Mouse (Mus musculus) forebrain, embryonic 15.5 days (tissue): ENCODE measurements around the gene Gria1. TPM values are rescaled to one million over a fixed set of nuclear protein-coding genes. Genes with fewer than 3 reads are reported as not detected.

Experiments
- ATAC-seq: fragments of 200-750 bp; cut with Nextera tagmentation; replicated peaks from 2 replicates; pipeline ENCODE4 v1.8.0; 2017; ENCODE audit warnings: mild to moderate bottlenecking, moderate TSS enrichment, moderate library complexity
- H3K27ac ChIP-seq: fragments of 300-500 bp; sonication (generic); replicated peaks from 2 replicates; pipeline ENCODE4 v1.5.1; 2015; ENCODE audit warnings: mild to moderate bottlenecking, inconsistent platforms
- H3K27me3 ChIP-seq: fragments of 300-500 bp; sonication (generic); 2 replicates; pipeline ENCODE4 v1.6.1; 2015; ENCODE audit warnings: inconsistent platforms
- H3K36me3 ChIP-seq: fragments of 300-500 bp; sonication (generic); 2 replicates; pipeline ENCODE4 v1.6.1; 2015; ENCODE audit warnings: mild to moderate bottlenecking, inconsistent platforms
- H3K4me1 ChIP-seq: fragments of 300-500 bp; sonication (generic); 2 replicates; pipeline ENCODE4 v1.6.1; 2015; ENCODE audit warnings: inconsistent platforms
- H3K4me2 ChIP-seq: fragments of 300-500 bp; sonication (generic); replicated peaks from 2 replicates; pipeline ENCODE4 v1.6.1; 2015; ENCODE audit warnings: mild to moderate bottlenecking, inconsistent platforms
- H3K4me3 ChIP-seq: fragments of 300-500 bp; sonication (generic); 2 replicates; pipeline ENCODE4 v1.5.1; 2015; ENCODE audit warnings: mild to moderate bottlenecking, inconsistent platforms
- H3K9ac ChIP-seq: fragments of 300-500 bp; sonication (generic); replicated peaks from 2 replicates; pipeline ENCODE4 v1.6.1; 2015; ENCODE audit warnings: mild to moderate bottlenecking, inconsistent platforms
- H3K9me3 ChIP-seq: fragments of 300-500 bp; sonication (generic); 2 replicates; pipeline ENCODE4 v1.6.1; 2016; ENCODE audit warnings: inconsistent platforms
- WGBS: fragments of 180-500 bp; shearing (Covaris S2); methylation state at CpG from one replicate; pipeline ENCODE4 v1.1.7; 2015; ENCODE audit warnings: mixed read lengths; 5-methylcytosine and 5-hydroxymethylcytosine counted together
- polyA plus RNA-seq: library from polyadenylated mRNA; unstranded; fragments of >200 nt; fragmentation: Nextera tagmentation; extraction: Ambion mirVana; gene quantifications from 2 replicates; pipeline ENCODE4 v1.2.1, GENCODE M21; 2015

The Gria1 gene
- polyA plus RNA-seq, 1 experiment from 2014 or later = 60.6 TPM

GRCm38 (mm10) chr11:57013464-57014190 is 2.4 kb downstream of the Gria1 start:
- 67% methylated on average over 9 of the region's 9 CpGs for WGBS
- Histone ChIP-seq H3K4me3 (peak overlapping the region; percentile 52), H3K36me3 (no peaks in the 10 kb centered on the region), H3K4me2 (peak overlapping the region; percentile 53), H3K4me1 (peaks cover 26% of the 10 kb centered on the region), H3K27ac (no peak overlapping the region), H3K9ac (peak overlapping the region; percentile 54), H3K27me3 (no peaks in the 10 kb centered on the region), H3K9me3 (no peaks in the 10 kb centered on the region)
- no peak for ATAC-seq

- H3K9ac ChIP-seq = no peak overlapping the region
- H3K4me3 ChIP-seq = peak overlapping the region; percentile 52
- H3K4me1 ChIP-seq = peaks cover 26% of the 10 kb centered on the region
- no peaks in the 10 kb centered on the region for H3K36me3 ChIP-seq
- ATAC-seq = no peak
- 71% methylated on average over 6 of the region's 6 CpGs for WGBS
- peak overlapping the region; percentile 53 for H3K4me2 ChIP-seq
- H3K27ac ChIP-seq = no peak overlapping the region
- H3K9me3 ChIP-seq = no peaks in the 10 kb centered on the region
- H3K27me3 ChIP-seq = no peaks in the 10 kb centered on the region
These were observed 3.2 kb downstream of the Gria1 start for GRCm38 (mm10) chr11:57014396-57014795.

GRCm38 (mm10) chr11:57018536-57018935 is 7.3 kb downstream of the Gria1 start:
- Histone ChIP-seq H3K27ac (no peak overlapping the region), H3K4me2 (no peak overlapping the region), H3K9ac (no peak overlapping the region), H3K27me3 (no peaks in the 10 kb centered on the region), H3K9me3 (no peaks in the 10 kb centered on the region), H3K4me1 (peaks cover 14% of the 10 kb centered on the region; the same call in 1 of the 2 replicates), H3K4me3 (no peak overlapping the region), H3K36me3 (no peaks in the 10 kb centered on the region)
- no peak for ATAC-seq
- WGBS = 66% methylated on average over 4 of the region's 4 CpGs

GRCm38 (mm10) chr11:57022400-57022799 is 11.2 kb downstream of the Gria1 start:
- no peak for ATAC-seq
- H3K4me1 ChIP-seq = 0 out of 2 replicates have a peak, but pooled peaks cover 3% of the 10 kb centered on the region
- WGBS = 64% methylated on average over 4 of the region's 4 CpGs
- H3K9ac ChIP-seq = no peak overlapping the region
- H3K36me3 ChIP-seq = no peaks in the 10 kb centered on the region
- no peak overlapping the region for H3K27ac ChIP-seq
- H3K4me3 ChIP-seq = no peak overlapping the region
- no peaks in the 10 kb centered on the region for H3K27me3 ChIP-seq
- H3K9me3 ChIP-seq = no peaks in the 10 kb centered on the region
- no peak overlapping the region for H3K4me2 ChIP-seq

GRCm38 (mm10) chr11:57030448-57030847 is 19.3 kb downstream of the Gria1 start:
- Histone ChIP-seq H3K4me1 (peaks cover 9% of the 10 kb centered on the region; the same call in 1 of the 2 replicates), H3K4me3 (no peak overlapping the region), H3K27me3 (no peaks in the 10 kb centered on the region), H3K36me3 (no peaks in the 10 kb centered on the region), H3K27ac (no peak overlapping the region), H3K4me2 (no peak overlapping the region), H3K9ac (no peak overlapping the region), H3K9me3 (no peaks in the 10 kb centered on the region)
- WGBS = 57% methylated on average over 5 of the region's 5 CpGs
- peak; percentile 64; the same call in 1 of the 2 replicates for ATAC-seq

GRCm38 (mm10) chr11:57038807-57039206 is 27.6 kb downstream of the Gria1 start:
- no peaks in the 10 kb centered on the region for H3K9me3 ChIP-seq
- no peak overlapping the region for H3K4me3 ChIP-seq
- WGBS = 38% methylated on average over 7 of the region's 7 CpGs
- H3K27me3 ChIP-seq = no peaks in the 10 kb centered on the region
- no peak overlapping the region for H3K27ac ChIP-seq
- no peak overlapping the region for H3K4me2 ChIP-seq
- H3K9ac ChIP-seq = no peak overlapping the region
- no peak for ATAC-seq
- H3K4me1 ChIP-seq = peaks cover 9% of the 10 kb centered on the region; the same call in 1 of the 2 replicates
- no peaks in the 10 kb centered on the region for H3K36me3 ChIP-seq

- H3K9ac ChIP-seq = no peak overlapping the region
- H3K9me3 ChIP-seq = no peaks in the 10 kb centered on the region
- H3K4me3 ChIP-seq = no peak overlapping the region
- H3K27me3 ChIP-seq = no peaks in the 10 kb centered on the region
- no peak overlapping the region for H3K27ac ChIP-seq
- H3K4me2 ChIP-seq = no peak overlapping the region
- 87% methylated on average over 8 of the region's 8 CpGs for WGBS
- peaks cover 12% of the 10 kb centered on the region; the same call in 1 of the 2 replicates for H3K4me1 ChIP-seq
- H3K36me3 ChIP-seq = no peaks in the 10 kb centered on the region
- ATAC-seq = no peak
These were observed 28.1 kb downstream of the Gria1 start for GRCm38 (mm10) chr11:57039306-57039705.

GRCm38 (mm10) chr11:57042057-57042456 is 30.9 kb downstream of the Gria1 start:
- Histone ChIP-seq H3K27me3 (no peaks in the 10 kb centered on the region), H3K4me2 (no peak overlapping the region), H3K4me1 (peaks cover 12% of the 10 kb centered on the region; the same call in 1 of the 2 replicates), H3K27ac (no peak overlapping the region), H3K9me3 (no peaks in the 10 kb centered on the region), H3K36me3 (no peaks in the 10 kb centered on the region), H3K9ac (no peak overlapping the region), H3K4me3 (no peak overlapping the region)
- 81% methylated on average over 3 of the region's 3 CpGs for WGBS
- ATAC-seq = no peak

GRCm38 (mm10) chr11:57044146-57044545 is 33.0 kb downstream of the Gria1 start:
- no peak for ATAC-seq
- no peak overlapping the region for H3K27ac ChIP-seq
- WGBS = 51% methylated on average over 5 of the region's 5 CpGs
- H3K36me3 ChIP-seq = no peaks in the 10 kb centered on the region
- no peak overlapping the region for H3K4me2 ChIP-seq
- no peaks in the 10 kb centered on the region for H3K9me3 ChIP-seq
- no peak overlapping the region for H3K4me3 ChIP-seq
- no peaks in the 10 kb centered on the region for H3K27me3 ChIP-seq
- H3K9ac ChIP-seq = no peak overlapping the region
- H3K4me1 ChIP-seq = peaks cover 6% of the 10 kb centered on the region; the same call in 1 of the 2 replicates

- ATAC-seq = no peak
- WGBS = 83% methylated on average over 6 of the region's 6 CpGs
- no peak overlapping the region for H3K9ac ChIP-seq
These were observed 40.7 kb downstream of the Gria1 start for GRCm38 (mm10) chr11:57051666-57052562.

GRCm38 (mm10) chr11:57062441-57062840 is 51.3 kb downstream of the Gria1 start:
- no peaks in the 10 kb centered on the region for H3K27me3 ChIP-seq
- no peaks in the 10 kb centered on the region for H3K36me3 ChIP-seq
- no peak overlapping the region for H3K27ac ChIP-seq
- H3K4me1 ChIP-seq = no peaks in the 10 kb centered on the region
- H3K4me2 ChIP-seq = no peak overlapping the region
- no peak overlapping the region for H3K9ac ChIP-seq
- no peak for ATAC-seq
- no peaks in the 10 kb centered on the region for H3K9me3 ChIP-seq
- 76% methylated on average over 3 of the region's 3 CpGs for WGBS
- no peak overlapping the region for H3K4me3 ChIP-seq

More at GRCm38 (mm10) chr11:57051666-57052562, 40.7 kb downstream of the Gria1 start:
- Histone ChIP-seq H3K4me2 (no peak overlapping the region), H3K4me1 (no peaks in the 10 kb centered on the region), H3K4me3 (no peak overlapping the region), H3K27ac (no peak overlapping the region), H3K27me3 (no peaks in the 10 kb centered on the region), H3K36me3 (no peaks in the 10 kb centered on the region), H3K9me3 (no peaks in the 10 kb centered on the region)
